Mouse (Mus musculus) MEL (cell line): Measurements from ENCODE around the gene Cux1. TPM values are rescaled to one million over a fixed set of nuclear protein-coding genes. Genes with fewer than 3 reads are reported as not detected.
A peak's percentile ranks its signal among the peaks of the same experiment; 100 is the strongest.

ENCODE experiments used
- DNase-seq: peaks from one replicate; pipeline ENCODE4 v3.0.0; 2011; ENCODE audit warnings: low read depth, low spot score
- H3K27ac ChIP-seq: 2 replicates; pipeline ENCODE4 v1.5.1; 2012; ENCODE audit warnings: low read depth, mild to moderate bottlenecking, control low read depth, low read length, moderate library complexity; ENCODE audit not compliant: control insufficient read depth
- H3K27me3 ChIP-seq, 2 experiments: fragments of 150-350 bp in 1 of 2; sonication (generic) in 1 of 2; 2 replicates each; pipeline ENCODE4 v1.6.1; 2012; ENCODE audit warnings: low read length in 2 of 2, mild to moderate bottlenecking in 2 of 2, improper control_type of control experiment in 1 of 2, moderate library complexity in 1 of 2; ENCODE audit not compliant: insufficient read depth in 2 of 2, control insufficient read depth in 1 of 2
- H3K36me3 ChIP-seq, 2 experiments: 2 replicates each; pipeline ENCODE4 v1.6.1; 2012 to 2014; ENCODE audit warnings: low read length in 2 of 2, improper control_type of control experiment in 1 of 2, inconsistent platforms in 1 of 2, mild to moderate bottlenecking in 1 of 2; ENCODE audit not compliant: insufficient read depth in 2 of 2, control insufficient read depth in 1 of 2
- H3K4me1 ChIP-seq, 2 experiments: fragments of 150-350 bp in 1 of 2; sonication (generic) in 1 of 2; 2 replicates each; pipeline ENCODE4 v1.6.1; 2012; ENCODE audit warnings: low read length in 2 of 2, improper control_type of control experiment in 1 of 2, mild to moderate bottlenecking in 1 of 2; ENCODE audit not compliant: insufficient read depth in 2 of 2, control insufficient read depth in 1 of 2
- H3K4me3 ChIP-seq, 2 experiments: fragments of 150-350 bp in 1 of 2; sonication (generic) in 1 of 2; 2 replicates each; pipeline ENCODE4 v1.5.1; 2012; ENCODE audit warnings: low read depth in 2 of 2, low read length in 2 of 2, mild to moderate bottlenecking in 2 of 2, moderate library complexity in 2 of 2, control low read depth in 1 of 2, improper control_type of control experiment in 1 of 2; ENCODE audit not compliant: control insufficient read depth in 1 of 2, insufficient read depth in 1 of 2
- H3K79me2 ChIP-seq: 2 replicates; pipeline ENCODE4 v1.6.1; 2012; ENCODE audit warnings: mild to moderate bottlenecking, low read length, moderate library complexity; ENCODE audit not compliant: control insufficient read depth, poor library complexity, insufficient read depth
- H3K9ac ChIP-seq: 2 replicates; pipeline ENCODE4 v1.6.1; 2012; ENCODE audit warnings: low read depth, mild to moderate bottlenecking, control low read depth, low read length, moderate library complexity; ENCODE audit not compliant: control insufficient read depth, poor library complexity, severe bottlenecking
- H3K9me3 ChIP-seq: fragments of 150-350 bp; sonication (generic); replicated peaks from 2 replicates; pipeline ENCODE4 v1.6.1; 2012; ENCODE audit warnings: mild to moderate bottlenecking, low read length, improper control_type of control experiment, moderate library complexity; ENCODE audit not compliant: insufficient read depth
- CTCF ChIP-seq, 3 experiments: IDR thresholded peaks in 2 of 3; conservative IDR thresholded peaks in 1 of 3; 2 replicates each; pipeline ENCODE4 v1.5.1; 2011 to 2012; ENCODE audit warnings: low read length in 3 of 3, low read depth in 2 of 3, mild to moderate bottlenecking in 2 of 3, improper control_type of control experiment in 1 of 3, inconsistent platforms in 1 of 3, mixed read lengths in 1 of 3, moderate library complexity in 1 of 3; ENCODE audit not compliant: control insufficient read depth in 1 of 3, insufficient read depth in 1 of 3, poor library complexity in 1 of 3, severe bottlenecking in 1 of 3
- EP300 ChIP-seq, 2 experiments: IDR thresholded peaks; 2 replicates each; pipeline ENCODE4 v1.6.1; 2011; ENCODE audit warnings: improper control_type of control experiment in 2 of 2, low read length in 2 of 2, low read depth in 1 of 2, mild to moderate bottlenecking in 1 of 2
- ETS1 ChIP-seq: IDR thresholded peaks from 2 replicates; pipeline ENCODE4 v1.6.1; 2012; ENCODE audit warnings: low read depth, mild to moderate bottlenecking, inconsistent platforms, low read length, improper control_type of control experiment, moderate library complexity
- GABPA ChIP-seq: IDR thresholded peaks from 2 replicates; pipeline ENCODE4 v1.6.1; 2012; ENCODE audit warnings: low read depth, mild to moderate bottlenecking, inconsistent platforms, low read length, improper control_type of control experiment, moderate library complexity
- GATA1 ChIP-seq: IDR thresholded peaks from 2 replicates; pipeline ENCODE4 v1.6.1; 2011; ENCODE audit warnings: low read depth, low read length, improper control_type of control experiment
- HCFC1 ChIP-seq: IDR thresholded peaks from 2 replicates; pipeline ENCODE4 v1.6.1; 2012; ENCODE audit warnings: low read depth, mild to moderate bottlenecking, inconsistent platforms, low read length, improper control_type of control experiment, moderate library complexity
- MAFK ChIP-seq: IDR thresholded peaks from 2 replicates; pipeline ENCODE4 v1.6.1; 2011; ENCODE audit warnings: low read depth, mild to moderate bottlenecking, low read length, improper control_type of control experiment, borderline replicate concordance
- MAX ChIP-seq: IDR thresholded peaks from 2 replicates; pipeline ENCODE4 v1.6.1; 2011; ENCODE audit warnings: low read length, improper control_type of control experiment
- MAZ ChIP-seq: IDR thresholded peaks from 2 replicates; pipeline ENCODE4 v1.6.1; 2012; ENCODE audit warnings: low read depth, mild to moderate bottlenecking, inconsistent platforms, low read length, improper control_type of control experiment
- MEF2A ChIP-seq: IDR thresholded peaks from 2 replicates; pipeline ENCODE4 v1.6.1; 2014; ENCODE audit warnings: low read depth, mild to moderate bottlenecking, inconsistent platforms, low read length, improper control_type of control experiment; ENCODE audit not compliant: poor library complexity, insufficient replicate concordance, severe bottlenecking; ENCODE audit errors: extremely low read depth
- MYB ChIP-seq: IDR thresholded peaks from 2 replicates; pipeline ENCODE4 v1.6.1; 2011; ENCODE audit warnings: mild to moderate bottlenecking, low read depth, low read length, improper control_type of control experiment
- MYC ChIP-seq: IDR thresholded peaks from 2 replicates; pipeline ENCODE4 v1.6.1; 2011; ENCODE audit warnings: low read depth, mild to moderate bottlenecking, low read length, improper control_type of control experiment, moderate library complexity
- NELFE ChIP-seq: IDR thresholded peaks from 2 replicates; pipeline ENCODE4 v1.6.1; 2011; ENCODE audit warnings: low read depth, low read length, improper control_type of control experiment
- NRF1 ChIP-seq: IDR thresholded peaks from 2 replicates; pipeline ENCODE4 v1.6.1; 2014; ENCODE audit warnings: low read depth, mild to moderate bottlenecking, inconsistent platforms, low read length, improper control_type of control experiment, moderate library complexity; ENCODE audit not compliant: poor library complexity, insufficient read depth, severe bottlenecking
- POLR2AphosphoS2 ChIP-seq: IDR thresholded peaks from 2 replicates; pipeline ENCODE4 v1.6.1; 2011; ENCODE audit warnings: low read length, improper control_type of control experiment
- POLR2AphosphoS5 ChIP-seq: IDR thresholded peaks from 2 replicates; pipeline ENCODE4 v1.6.1; 2012; ENCODE audit warnings: low read depth, borderline replicate concordance, mild to moderate bottlenecking, inconsistent platforms, low read length, moderate library complexity, mixed read lengths
- SIN3A ChIP-seq: IDR thresholded peaks from 2 replicates; pipeline ENCODE4 v1.6.1; 2012; ENCODE audit warnings: low read length, improper control_type of control experiment, inconsistent platforms
- SMC3 ChIP-seq: IDR thresholded peaks from 2 replicates; pipeline ENCODE4 v1.6.1; 2011; ENCODE audit warnings: low read depth, low read length, improper control_type of control experiment
- TAL1 ChIP-seq: IDR thresholded peaks from 2 replicates; pipeline ENCODE4 v1.6.1; 2012; ENCODE audit warnings: mild to moderate bottlenecking, inconsistent platforms, low read length, moderate library complexity, mixed read lengths
- TBP ChIP-seq: IDR thresholded peaks from 2 replicates; pipeline ENCODE4 v1.8.0; 2011; ENCODE audit warnings: low read depth, low read length, improper control_type of control experiment
- UBTF ChIP-seq: IDR thresholded peaks from 2 replicates; pipeline ENCODE4 v1.6.1; 2012; ENCODE audit warnings: low read depth, mild to moderate bottlenecking, inconsistent platforms, low read length, improper control_type of control experiment, moderate library complexity, borderline replicate concordance; ENCODE audit not compliant: insufficient read depth
- USF1 ChIP-seq: IDR thresholded peaks from 2 replicates; pipeline ENCODE4 v1.6.1; 2014; ENCODE audit warnings: low read depth, mild to moderate bottlenecking, inconsistent platforms, low read length, improper control_type of control experiment, moderate library complexity
- ZC3H11A ChIP-seq: IDR thresholded peaks from 2 replicates; pipeline ENCODE4 v1.6.1; 2012; ENCODE audit warnings: low read depth, mild to moderate bottlenecking, inconsistent platforms, low read length, improper control_type of control experiment
- ZKSCAN1 ChIP-seq: IDR thresholded peaks from 2 replicates; pipeline ENCODE4 v1.6.1; 2012; ENCODE audit warnings: low read depth, mild to moderate bottlenecking, inconsistent platforms, low read length, improper control_type of control experiment, moderate library complexity
- ZNF384 ChIP-seq: IDR thresholded peaks from 2 replicates; pipeline ENCODE4 v1.6.1; 2012; ENCODE audit warnings: low read depth, mild to moderate bottlenecking, inconsistent platforms, low read length, improper control_type of control experiment
- polyA plus RNA-seq, 2 experiments: library from polyadenylated mRNA; stranded (reverse) in 1 of 2; unstranded in 1 of 2; fragments of >175 nt in 1 of 2; fragments of >200 nt in 1 of 2; gene quantifications; 2 replicates each; pipeline versions ENCODE4 v1.2.1 to v1.2.4; 2012; ENCODE audit warnings: low replicate concordance in 2 of 2, low read depth in 1 of 2; ENCODE audit not compliant: insufficient read length in 2 of 2, insufficient read depth in 1 of 2, missing spikeins in 1 of 2
- total RNA-seq: library from RNA; depleted of rRNA; stranded (reverse); fragments of 300-350 nt; gene quantifications from 2 replicates; pipeline ENCODE4 v1.2.3, GENCODE M21; 2012

Cux1 gene
- total and polyA plus RNA-seq, 3 experiments, result 71.1 to 104 TPM; not detected in 1

- peaks cover 36 to 48% of the 10 kb centered on the region in 2 experiments for H3K4me1 ChIP-seq
- no peaks in the 10 kb centered on the region for H3K27me3 ChIP-seq
- no peak overlapping the region for H3K27ac ChIP-seq
Measured at GRCm38 (mm10) chr5:136502491-136503086, 64.7 kb downstream of the Cux1 start.

DNA sequence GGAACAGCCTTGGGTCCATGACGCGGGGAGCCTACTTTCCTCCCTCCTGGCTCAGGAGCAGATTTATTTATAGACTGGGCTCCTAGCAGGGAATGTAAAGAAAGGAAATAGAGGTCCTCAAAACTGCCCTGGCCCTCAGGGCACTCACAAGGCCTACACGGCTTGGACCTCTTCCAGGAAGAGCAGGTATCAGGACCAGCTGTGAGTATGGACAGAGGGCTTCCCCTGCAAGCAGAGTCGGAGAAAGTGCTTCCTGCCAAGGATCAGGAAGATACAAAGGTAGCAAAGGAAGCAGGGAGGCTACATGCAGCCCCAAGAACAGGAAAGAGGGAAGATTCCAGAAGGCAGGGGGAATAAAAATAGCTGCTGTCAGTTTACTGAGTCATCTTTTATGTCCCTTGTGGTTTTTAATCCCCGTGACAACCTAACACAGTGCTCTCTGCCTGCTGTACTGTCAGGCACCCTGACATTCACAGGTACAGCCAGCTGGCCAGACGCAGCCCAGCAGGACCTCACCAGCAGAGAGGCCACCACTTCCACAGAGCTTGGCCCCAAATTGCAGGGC lies 66.9 kb downstream of the Cux1 start:
- H3K4me3 ChIP-seq, result no peak overlapping the region
- peaks cover 72% of the 10 kb centered on the region for H3K79me2 ChIP-seq
- no peaks in the 10 kb centered on the region for H3K27me3 ChIP-seq
- peak; percentile 55 for DNase-seq
- peak overlapping the region; percentile 24 for H3K27ac ChIP-seq
- peaks cover 0 to 37% of the 10 kb centered on the region in 2 experiments for H3K36me3 ChIP-seq
- peaks cover 33 to 52% of the 10 kb centered on the region in 2 experiments for H3K4me1 ChIP-seq
- TF ChIP-seq TAL1 (no peak), ZKSCAN1 (no peak), NRF1 (no peak), MYB (0 out of 2 replicates have a peak, but pooled peaks have one; percentile 32), GABPA (no peak), CTCF (IDR thresholded peaks at IDR 0.05 in 2 of 3, conservative IDR thresholded peaks at IDR 0.05 in 1 of 3; ENCODE audit: control insufficient read depth in 1 of 3, insufficient read depth in 1 of 3, low read depth in 2 of 3, low read length in 3 of 3, poor library complexity in 1 of 3, severe bottlenecking in 1 of 3) (no peak), ETS1 (peak; percentile 36), MEF2A (peak; percentile 76; the same call in 1 of the 2 replicates), HCFC1 (no peak), USF1 (no peak), SIN3A (0 out of 2 replicates have a peak, but pooled peaks have one; percentile 28), NELFE (0 out of 2 replicates have a peak, but pooled peaks have one; percentile 0), EP300 (IDR thresholded peaks at IDR 0.05; ENCODE audit: low read depth in 1 of 2, low read length in 2 of 2) (peak; percentile 20 to 60; a peak in 3 of 4 replicates)
- TF ChIP-seq, all 39 proteins: peak for 6
- H3K9me3 ChIP-seq, result no peaks in the 10 kb centered on the region
- H3K9ac ChIP-seq, result no peak overlapping the region

More at GRCm38 (mm10) chr5:136502491-136503086, 64.7 kb downstream of the Cux1 start:
- Histone ChIP-seq H3K4me3 (no peak overlapping the region), H3K9me3 (no peaks in the 10 kb centered on the region), H3K79me2 (peaks cover 72% of the 10 kb centered on the region), H3K36me3 (peaks cover 3 to 38% of the 10 kb centered on the region in 2 experiments), H3K9ac (no peak overlapping the region)
- no peak for DNase-seq
- TF ChIP-seq NELFE (no peak), POLR2AphosphoS5 (no peak), GATA1 (no peak), MYC (no peak), SIN3A (no peak), ZNF384 (no peak), POLR2AphosphoS2 (no peak), TBP (no peak), MAZ (no peak), UBTF (no peak), MAX (no peak), EP300 (IDR thresholded peaks at IDR 0.05; ENCODE audit: low read depth in 1 of 2, low read length in 2 of 2) (no peak), ZKSCAN1 (no peak), ZC3H11A (no peak), MAFK (no peak), USF1 (no peak), SMC3 (no peak)
- TF ChIP-seq, all 39 proteins: peak for 0
